ENCODE assay signal across 10 mouse cellular contexts in genomic region chr3:98067852-98068491, GRCm38 (mm10). TPM values are rescaled to one million over a fixed set of nuclear protein-coding genes. Genes with fewer than 3 reads are reported as not detected.
DNase-seq lines count a peak whose midpoint lies in the region; ATAC-seq and TF ChIP-seq lines count a peak whose summit lies in the region.
"Had no signal": no experiment of that assay in that cellular context is flagged by ENCODE, and none has a peak within 500 bp of the region (broad histone marks: within the 10 kb centered on the region; RNA-seq: fewer than 3 reads in every experiment).

No protein-coding gene starts in this region.

- no peak overlapping the region for H3K4me2 ChIP-seq in embryonic facial prominence, embryonic 12.5 days (replicated peaks)
- no peak overlapping the region for H3K4me2 ChIP-seq in hindbrain, postnatal 0 days (ENCODE audit: low read depth, low read length)
- no peak overlapping the region for H3K4me2 ChIP-seq in hindbrain, embryonic 14.5 days (replicated peaks)

- DNase-seq in embryonic facial prominence, embryonic 10.5 days (ENCODE audit: low spot score) = no peak
- no peak for DNase-seq in hindbrain, postnatal 0 days (ENCODE audit: low spot score)
- no peak for DNase-seq in hindbrain, embryonic 14.5 days (ENCODE audit: low spot score)
- peak; percentile 23 for DNase-seq in right cerebral cortex, postnatal 25 days
- no peak for DNase-seq in right cerebral cortex, postnatal 4 days
- DNase-seq in telencephalon, adult 2 months (ENCODE audit: low read depth, low spot score) = peak; percentile 61
- DNase-seq in kidney, postnatal 10 days = no peak
- DNase-seq: adrenal gland, adult 8-10 months had no signal

- peaks cover 34% of the 10 kb centered on the region for H3K4me1 ChIP-seq in embryonic facial prominence, embryonic 12.5 days
- peaks cover 46% of the 10 kb centered on the region for H3K4me1 ChIP-seq in embryonic facial prominence, embryonic 10.5 days
- H3K4me1 ChIP-seq in hindbrain, postnatal 0 days (ENCODE audit: insufficient read depth, low read length) = peaks cover 17% of the 10 kb centered on the region
- peaks cover 20% of the 10 kb centered on the region for H3K4me1 ChIP-seq in hindbrain, embryonic 14.5 days (replicated peaks; ENCODE audit: control insufficient read depth, insufficient read depth, low read length)

- TF ChIP-seq CTCF in hindbrain, postnatal 0 days (IDR thresholded peaks at IDR 0.05; ENCODE audit: low read depth) = no peak

- ATAC-seq in embryonic facial prominence, embryonic 12.5 days (ENCODE audit: insufficient number of reproducible peaks, insufficient read depth, low FRiP score, low TSS enrichment) = no peak
- ATAC-seq in hindbrain, postnatal 0 days = no peak
- no peak for ATAC-seq in hindbrain, embryonic 14.5 days (ENCODE audit: low FRiP score)

- no peaks in the 10 kb centered on the region for H3K27me3 ChIP-seq in embryonic facial prominence, embryonic 12.5 days
- no peaks in the 10 kb centered on the region for H3K27me3 ChIP-seq in embryonic facial prominence, embryonic 10.5 days (replicated peaks; ENCODE audit: low read depth, poor library complexity, severe bottlenecking)
- no peaks in the 10 kb centered on the region for H3K27me3 ChIP-seq in hindbrain, postnatal 0 days (ENCODE audit: insufficient read depth, low read length)
- no peaks in the 10 kb centered on the region for H3K27me3 ChIP-seq in hindbrain, embryonic 14.5 days (ENCODE audit: control insufficient read depth, insufficient read depth, low read length)

- H3K27ac ChIP-seq in embryonic facial prominence, embryonic 12.5 days = 0 out of 2 replicates have a peak overlapping the region, but pooled peaks have one; percentile 26
- no peak overlapping the region for H3K27ac ChIP-seq in embryonic facial prominence, embryonic 10.5 days (replicated peaks)
- H3K27ac ChIP-seq in hindbrain, postnatal 0 days = 0 out of 2 replicates have a peak overlapping the region, but pooled peaks have one; percentile 54
- H3K27ac ChIP-seq in hindbrain, embryonic 14.5 days = no peak overlapping the region
- H3K27ac ChIP-seq: liver, embryonic 14.5 days had no signal

- H3K9ac ChIP-seq in embryonic facial prominence, embryonic 12.5 days = no peak overlapping the region
- no peak overlapping the region for H3K9ac ChIP-seq in hindbrain, postnatal 0 days (replicated peaks; ENCODE audit: low read length)
- H3K9ac ChIP-seq in hindbrain, embryonic 14.5 days = no peak overlapping the region
- H3K9ac ChIP-seq: liver, embryonic 14.5 days had no signal

- WGBS in embryonic facial prominence, embryonic 12.5 days = 69% methylated on average over 12 of the region's 12 CpGs
- 90% methylated on average over 12 of the region's 12 CpGs for whole genome bisulfite sequencing in embryonic facial prominence, embryonic 10.5 days
- WGBS in hindbrain, postnatal 0 days = 51% methylated on average over 12 of the region's 12 CpGs
- WGBS in hindbrain, embryonic 14.5 days = 76% methylated on average over 12 of the region's 12 CpGs

- peaks cover 26% of the 10 kb centered on the region for H3K36me3 ChIP-seq in embryonic facial prominence, embryonic 12.5 days
- peaks cover 37% of the 10 kb centered on the region for H3K36me3 ChIP-seq in embryonic facial prominence, embryonic 10.5 days (replicated peaks)
- no peaks in the 10 kb centered on the region for H3K36me3 ChIP-seq in hindbrain, postnatal 0 days (ENCODE audit: insufficient read depth, low read length)
- no peaks in the 10 kb centered on the region for H3K36me3 ChIP-seq in hindbrain, embryonic 14.5 days (replicated peaks; ENCODE audit: control insufficient read depth, insufficient read depth)

- H3K9me3 ChIP-seq in embryonic facial prominence, embryonic 12.5 days = no peaks in the 10 kb centered on the region
- H3K9me3 ChIP-seq in embryonic facial prominence, embryonic 10.5 days = no peaks in the 10 kb centered on the region
- H3K9me3 ChIP-seq in hindbrain, postnatal 0 days (ENCODE audit: low read length) = no peaks in the 10 kb centered on the region
- H3K9me3 ChIP-seq in hindbrain, embryonic 14.5 days (ENCODE audit: control insufficient read depth, low read length) = no peaks in the 10 kb centered on the region

- no peak overlapping the region for H3K4me3 ChIP-seq in embryonic facial prominence, embryonic 12.5 days
- H3K4me3 ChIP-seq in embryonic facial prominence, embryonic 10.5 days = no peak overlapping the region
- no peak overlapping the region for H3K4me3 ChIP-seq in hindbrain, postnatal 0 days (ENCODE audit: low read length)
- H3K4me3 ChIP-seq in hindbrain, embryonic 14.5 days (replicated peaks; ENCODE audit: low read length) = no peak overlapping the region

RNA-seq across cellular contexts. Expression of gene Notch2, which starts 54.6 kb away (rescaled TPM):
- polyA plus RNA-seq in embryonic facial prominence, embryonic 12.5 days (2016; fragmentation: Nextera tagmentation; extraction: Ambion mirVana) = 38.8 and 42.1 TPM in 2 replicates
- polyA plus RNA-seq in embryonic facial prominence, embryonic 10.5 days (2016; fragmentation: Nextera tagmentation; extraction: Ambion mirVana) = 22.0 and 23.2 TPM in 2 replicates
- total RNA-seq in hindbrain, postnatal 0 days (2014; rRNA removed) = 37.7 and 44.9 TPM in 2 replicates
- polyA plus RNA-seq in hindbrain, postnatal 0 days (2015; fragmentation: Nextera tagmentation; extraction: Ambion mirVana) = 9.5 and 9.9 TPM in 2 replicates
- polyA plus RNA-seq in hindbrain, embryonic 14.5 days (2014; fragmentation: Nextera tagmentation; extraction: Ambion mirVana) = 14.8 and 15.2 TPM in 2 replicates

Comparison
In these comparisons a context has a peak if more than half of its experiments do, and no peak if none do; other contexts are left out.
1. H3K27ac ChIP-seq: peak in embryonic facial prominence, embryonic 12.5 days (single experiment) and hindbrain, postnatal 0 days (single experiment); none in embryonic facial prominence, embryonic 10.5 days (single experiment) and hindbrain, embryonic 14.5 days (single experiment).
2. DNase-seq: peak in right cerebral cortex, postnatal 25 days (single experiment) and telencephalon, adult 2 months (single experiment); none in embryonic facial prominence, embryonic 10.5 days (single experiment), hindbrain, postnatal 0 days (single experiment), hindbrain, embryonic 14.5 days (single experiment), right cerebral cortex, postnatal 4 days (single experiment) and kidney, postnatal 10 days (single experiment).